Mouse (Mus musculus): ENCODE data around the gene Ceacam9.

- no peak for TF ChIP-seq CTCF (IDR thresholded peaks at IDR 0.05; ENCODE audit: low read depth)
- no peak for TF ChIP-seq EP300 (IDR thresholded peaks at IDR 0.05; ENCODE audit: low read depth)
These were observed 17.4 kb downstream of the Ceacam9 start for GRCm38 (mm10) chr7:16739056-16739604.

Measured in heart, postnatal 0 days (tissue).